1 mouse cellular context compared by ENCODE assay signal in genomic region chr10:14019198-14019597, GRCm38 (mm10).
TF ChIP-seq lines count a peak whose summit lies in the region.

No protein-coding gene starts in this region.

TF ChIP-seq in CH12.LX, 34 proteins besides CTCF, POLR2A, EP300 and RAD21 (continued from another document):
- TF ChIP-seq ZKSCAN1 (IDR thresholded peaks at IDR 0.05; ENCODE audit: borderline replicate concordance, low read depth, low read length) (no peak), ETS1 (conservative IDR thresholded peaks at IDR 0.05; ENCODE audit: low read depth, low read length) (peak; percentile 82), CHD2 (IDR thresholded peaks at IDR 0.05; ENCODE audit: low read length) (no peak)
